Comparison of ENCODE assay signal across 10 mouse cellular contexts in genomic region chr8:118237150-118237620, GRCm38 (mm10). TPM values are rescaled to one million over a fixed set of nuclear protein-coding genes. Genes with fewer than 3 reads are reported as not detected.
DNase-seq lines count a peak whose midpoint lies in the region; ATAC-seq and TF ChIP-seq lines count a peak whose summit lies in the region.
"Had no signal": no experiment of that assay in that cellular context is flagged by ENCODE, and none has a peak within 500 bp of the region (broad histone marks: within the 10 kb centered on the region; RNA-seq: fewer than 3 reads in every experiment).

No protein-coding gene starts in this region.

- H3K79me3 ChIP-seq in C2C12 (ENCODE audit: low read depth), result no peaks in the 10 kb centered on the region

- no peak overlapping the region for H3ac ChIP-seq in C2C12 (ENCODE audit: control insufficient read depth, insufficient read length, low read depth)

- H3K9me3 ChIP-seq in forebrain, embryonic 15.5 days, result no peaks in the 10 kb centered on the region
- no peaks in the 10 kb centered on the region for H3K9me3 ChIP-seq in forebrain, embryonic 12.5 days
- no peaks in the 10 kb centered on the region for H3K9me3 ChIP-seq in embryonic facial prominence, embryonic 10.5 days
- H3K9me3 ChIP-seq: embryonic facial prominence, embryonic 12.5 days; liver, embryonic 13.5 days had no signal

- H3K4me1 ChIP-seq in forebrain, embryonic 15.5 days, result no peaks in the 10 kb centered on the region
- no peaks in the 10 kb centered on the region for H3K4me1 ChIP-seq in forebrain, embryonic 12.5 days
- no peaks in the 10 kb centered on the region for H3K4me1 ChIP-seq in embryonic facial prominence, embryonic 10.5 days
- H3K4me1 ChIP-seq: embryonic facial prominence, embryonic 12.5 days; liver, embryonic 13.5 days had no signal

- no peak overlapping the region for H3K9ac ChIP-seq in forebrain, embryonic 15.5 days (replicated peaks)
- H3K9ac ChIP-seq in forebrain, embryonic 12.5 days, result no peak overlapping the region
- H3K9ac ChIP-seq: embryonic facial prominence, embryonic 12.5 days; liver, embryonic 13.5 days had no signal

- peak; percentile 9 for TF ChIP-seq CTCF in C2C12 (IDR thresholded peaks at IDR 0.05; ENCODE audit: control insufficient read depth, insufficient read depth, insufficient read length)

- peak; percentile 13 for DNase-seq in embryonic facial prominence, embryonic 10.5 days (ENCODE audit: low spot score)
- peak; percentile 39 for DNase-seq in layer of hippocampus, adult 9-11 months
- peak; percentile 33 for DNase-seq in right cerebral cortex, postnatal 4 days
- no peak for DNase-seq in spleen, adult 18-20 months
- no peak for DNase-seq in kidney, adult 8-10 months
- DNase-seq: liver, embryonic 13.5 days had no signal

- H3K79me2 ChIP-seq in C2C12 (ENCODE audit: control insufficient read depth, insufficient read depth), result no peaks in the 10 kb centered on the region

- H3K4me2 ChIP-seq in forebrain, embryonic 15.5 days (replicated peaks), result no peak overlapping the region
- no peak overlapping the region for H3K4me2 ChIP-seq in forebrain, embryonic 12.5 days
- H3K4me2 ChIP-seq: embryonic facial prominence, embryonic 12.5 days; liver, embryonic 13.5 days had no signal

- no peak overlapping the region for H3K4me3 ChIP-seq in forebrain, embryonic 15.5 days
- H3K4me3 ChIP-seq in forebrain, embryonic 12.5 days (replicated peaks), result no peak overlapping the region
- H3K4me3 ChIP-seq in C2C12 (ENCODE audit: insufficient read depth, poor library complexity, severe bottlenecking), result no peak overlapping the region
- no peak overlapping the region for H3K4me3 ChIP-seq in embryonic facial prominence, embryonic 10.5 days
- H3K4me3 ChIP-seq: embryonic facial prominence, embryonic 12.5 days; liver, embryonic 13.5 days had no signal

- no peak for ATAC-seq in forebrain, embryonic 15.5 days (replicated peaks)
- ATAC-seq in forebrain, embryonic 12.5 days (ENCODE audit: low FRiP score), result no peak

- H3K27me3 ChIP-seq in forebrain, embryonic 15.5 days, result no peaks in the 10 kb centered on the region
- H3K27me3 ChIP-seq in forebrain, embryonic 12.5 days, result no peaks in the 10 kb centered on the region
- H3K27me3 ChIP-seq in C2C12 (ENCODE audit: control insufficient read depth, insufficient read depth, insufficient read length), result no peaks in the 10 kb centered on the region
- H3K27me3 ChIP-seq in embryonic facial prominence, embryonic 10.5 days (replicated peaks; ENCODE audit: low read depth, poor library complexity, severe bottlenecking), result no peaks in the 10 kb centered on the region
- H3K27me3 ChIP-seq: embryonic facial prominence, embryonic 12.5 days; liver, embryonic 13.5 days had no signal

- no peaks in the 10 kb centered on the region for H3K36me3 ChIP-seq in forebrain, embryonic 15.5 days
- no peaks in the 10 kb centered on the region for H3K36me3 ChIP-seq in forebrain, embryonic 12.5 days (replicated peaks)
- no peaks in the 10 kb centered on the region for H3K36me3 ChIP-seq in C2C12 (ENCODE audit: control insufficient read depth, insufficient read depth)
- no peaks in the 10 kb centered on the region for H3K36me3 ChIP-seq in embryonic facial prominence, embryonic 10.5 days (replicated peaks)
- H3K36me3 ChIP-seq: embryonic facial prominence, embryonic 12.5 days; liver, embryonic 13.5 days had no signal

- 0 out of 2 replicates have a peak overlapping the region, but pooled peaks have one; percentile 5 for H3K27ac ChIP-seq in forebrain, embryonic 15.5 days (replicated peaks)
- no peak overlapping the region for H3K27ac ChIP-seq in forebrain, embryonic 12.5 days
- no peak overlapping the region for H3K27ac ChIP-seq in embryonic facial prominence, embryonic 10.5 days (replicated peaks)
- H3K27ac ChIP-seq: embryonic facial prominence, embryonic 12.5 days; liver, embryonic 13.5 days had no signal

- whole genome bisulfite sequencing in forebrain, embryonic 15.5 days, result 59% methylated on average over 11 of the region's 11 CpGs
- 73% methylated on average over 11 of the region's 11 CpGs for WGBS in forebrain, embryonic 12.5 days
- WGBS in embryonic facial prominence, embryonic 10.5 days, result 74% methylated on average over 11 of the region's 11 CpGs

TF ChIP-seq in C2C12, 6 proteins besides CTCF, POLR2A, EP300 and RAD21:
- TF ChIP-seq MAX (IDR thresholded peaks at IDR 0.05), result no peak
- no peak for TF ChIP-seq CEBPB (IDR thresholded peaks at IDR 0.05; ENCODE audit: low read depth)
- no peak for TF ChIP-seq MYOD1 (IDR thresholded peaks at IDR 0.05; ENCODE audit: control insufficient read depth, insufficient read length, low read depth)
- no peak for TF ChIP-seq USF1 (IDR thresholded peaks at IDR 0.05; ENCODE audit: low read depth)
- no peak for TF ChIP-seq MYOG (IDR thresholded peaks at IDR 0.05; ENCODE audit: control insufficient read depth, extremely low read depth, insufficient read length)
- TF ChIP-seq FOSL1 (IDR thresholded peaks at IDR 0.05; ENCODE audit: insufficient read depth, low read length, poor library complexity, severe bottlenecking), result no peak

RNA-seq across cellular contexts. Expression of gene Cdh13, which starts 46.3 kb away (rescaled TPM):
- 99.3 and 102 TPM in 2 replicates for polyA plus RNA-seq in forebrain, embryonic 15.5 days (2015; fragmentation: Nextera tagmentation; extraction: Ambion mirVana)
- polyA plus RNA-seq in forebrain, embryonic 12.5 days (2016; fragmentation: Nextera tagmentation; extraction: Ambion mirVana), result 9.4 and 10.8 TPM in 2 replicates
- polyA plus RNA-seq in C2C12 (2012; fragmentation: generic; extraction: Trizol), result 9.4 TPM
- polyA plus RNA-seq in embryonic facial prominence, embryonic 10.5 days (2016; fragmentation: Nextera tagmentation; extraction: Ambion mirVana), result 2.2 and 2.4 TPM in 2 replicates

Comparison
In these comparisons a context has a peak if more than half of its experiments do, and no peak if none do; other contexts are left out.
1. DNase-seq: peak in embryonic facial prominence, embryonic 10.5 days (single experiment), layer of hippocampus, adult 9-11 months (single experiment) and right cerebral cortex, postnatal 4 days (single experiment); none in spleen, adult 18-20 months (0 of 2) and kidney, adult 8-10 months (0 of 2).